Mouse (Mus musculus) layer of hippocampus, postnatal 14 days (tissue): ENCODE results near the gene Col9a3. TPM values are rescaled to one million over a fixed set of nuclear protein-coding genes. Genes with fewer than 3 reads are reported as not detected.

Source experiments
- DNase-seq, 2 experiments: peaks; one replicate each; pipeline ENCODE4 v3.0.0; 2021 to 2022; ENCODE audit warnings: low spot score in 2 of 2, mixed read lengths in 1 of 2
- long read RNA-seq, 2 experiments: library from polyadenylated mRNA; stranded (forward); transcript quantifications; one replicate each; pipeline ENCODE4 v2.0.0; 2021
- total RNA-seq, 2 experiments: library from RNA; stranded (reverse); gene quantifications; 2 replicates each; pipeline ENCODE4 v1.2.3; 2021

Gene Col9a3
- total RNA-seq: 10 to 100 TPM; 33.3 to 56.0 TPM
- long read RNA-seq, experiment 1, transcript Col9a3-201 (32 exons, 2,846 nt): major isoform, 17 of 38 reads
- long read RNA-seq, experiment 1, partial matches to known transcripts: 7 of 38 reads
- long read RNA-seq, experiment 1, other reads (novel, unspliced or antisense): 14 of 38 reads
- long read RNA-seq, experiment 2, transcript Col9a3-201 (32 exons, 2,846 nt): major isoform, 14 of 45 reads
- long read RNA-seq, experiment 2, partial matches to known transcripts: 18 of 45 reads
- long read RNA-seq, experiment 2, other reads (novel, unspliced or antisense): 12 of 45 reads

- no peak for DNase-seq
Observed at GRCm38 (mm10) chr2:180597490-180597889, at the start of gene Col9a3. Gene Col9a3, plus strand, starts transcription at chr2:180597790.

- no peak for DNase-seq
Observed at GRCm38 (mm10) chr2:180552340-180552739, 45.2 kb upstream of the Col9a3 start.

DNA sequence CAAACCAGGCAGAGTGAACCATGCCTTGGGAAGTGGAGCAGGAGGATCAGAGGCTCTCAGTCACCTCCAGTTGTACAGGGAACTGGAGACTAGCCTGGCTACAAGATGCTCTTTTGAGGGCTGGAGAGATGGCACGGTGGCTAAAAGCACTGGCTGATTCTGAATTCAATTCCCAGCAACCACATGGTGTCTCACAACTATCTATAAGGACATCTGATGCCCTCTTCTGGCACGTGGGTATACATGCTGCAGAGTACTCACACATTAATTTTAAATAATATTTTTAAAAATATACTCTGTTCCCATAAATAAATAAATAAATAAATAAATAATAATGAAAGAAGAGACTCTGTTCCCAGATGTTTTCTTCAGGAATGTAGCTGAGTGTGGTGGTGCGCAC is 42.4 kb upstream of the Col9a3 start:
- DNase-seq: no peak

- DNase-seq: no peak
Observed at GRCm38 (mm10) chr2:180556470-180556869, 41.1 kb upstream of the Col9a3 start.

DNA sequence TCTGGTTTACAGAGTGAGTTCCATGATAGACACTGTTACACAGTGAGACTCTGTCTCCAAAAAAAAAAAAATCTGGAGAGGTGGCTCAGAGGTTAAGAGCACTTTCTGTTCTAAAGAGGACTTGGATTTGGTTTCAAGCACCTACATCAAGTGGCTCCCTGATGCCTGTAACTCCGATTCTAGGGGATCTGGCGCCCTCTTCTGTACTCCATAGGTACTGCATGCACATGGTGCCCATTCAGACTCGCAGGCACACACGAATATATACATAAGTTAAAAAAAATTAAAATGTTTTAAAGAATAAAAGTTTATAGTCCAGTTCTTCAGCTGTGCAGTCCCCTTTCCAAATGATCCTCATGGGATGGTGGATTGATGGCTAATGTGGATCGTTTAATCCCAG is 37.3 kb upstream of the Col9a3 start:
- no peak for DNase-seq

DNA sequence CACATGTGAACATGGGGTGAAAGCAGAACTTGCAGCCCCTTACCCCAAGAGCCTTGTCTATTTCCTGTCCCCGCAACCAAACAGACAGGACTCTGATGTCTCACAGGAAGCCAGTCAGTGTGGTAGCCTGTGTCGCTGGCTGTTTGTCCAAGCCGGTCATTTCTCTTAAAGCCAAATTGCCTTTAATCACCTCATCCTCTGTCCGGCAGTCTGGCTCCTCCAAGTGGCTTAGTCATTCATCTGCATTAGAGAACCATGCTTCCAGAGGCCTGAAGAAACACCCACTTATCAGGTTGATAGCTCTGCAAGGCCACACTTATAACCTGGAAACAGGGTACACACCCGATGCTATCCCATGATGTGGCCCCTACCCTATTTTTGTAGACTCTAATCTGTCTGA is 35.4 kb upstream of the Col9a3 start:
- DNase-seq: no peak

DNA sequence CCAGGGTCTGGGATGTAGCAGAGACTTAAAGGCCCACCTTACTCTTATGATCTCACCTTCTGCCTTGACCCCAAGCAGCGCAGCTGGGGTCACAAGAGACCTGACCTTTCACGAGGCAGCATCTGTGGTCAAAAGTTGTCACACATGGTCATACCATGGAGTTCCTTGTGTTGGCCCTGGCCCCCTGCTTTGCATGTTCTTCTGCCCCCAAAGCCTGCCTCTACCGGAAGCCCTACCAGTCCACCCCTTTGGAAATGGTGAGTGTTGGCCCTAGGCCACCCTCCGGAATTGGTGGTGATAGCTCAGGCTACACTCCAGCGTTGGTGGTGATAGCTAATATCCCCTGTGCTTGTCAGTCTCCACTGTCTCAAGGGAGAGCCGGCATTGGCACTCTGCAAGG is 34.3 kb upstream of the Col9a3 start:
- no peak for DNase-seq

DNA sequence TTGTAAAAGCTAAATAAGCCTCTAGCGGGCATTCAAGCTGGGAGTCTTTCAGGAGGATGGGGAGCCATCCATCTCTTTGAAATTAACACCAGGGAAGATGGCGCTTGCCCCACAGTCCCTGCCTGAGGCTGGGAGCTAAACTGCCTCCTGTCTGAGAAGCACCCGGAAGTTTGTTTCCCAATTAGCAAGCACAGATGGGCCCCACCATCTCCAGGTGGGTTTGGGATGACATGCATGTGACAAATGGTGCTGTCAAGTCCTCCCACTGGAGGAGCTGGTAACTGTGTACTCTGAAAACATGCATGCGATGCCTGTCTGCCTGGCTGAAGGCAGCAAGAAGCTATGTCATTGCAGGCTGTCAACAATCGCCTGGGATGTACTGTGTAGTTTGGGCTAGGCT is 33.7 kb upstream of the Col9a3 start:
- DNase-seq: peak; percentile 43 to 46

GRCm38 (mm10) chr2:180566240-180566913 is 31.2 kb upstream of the Col9a3 start:
- no peak for DNase-seq

- DNase-seq: peak; percentile 42 to 54
Observed at GRCm38 (mm10) chr2:180569028-180569643, 28.5 kb upstream of the Col9a3 start.

DNA sequence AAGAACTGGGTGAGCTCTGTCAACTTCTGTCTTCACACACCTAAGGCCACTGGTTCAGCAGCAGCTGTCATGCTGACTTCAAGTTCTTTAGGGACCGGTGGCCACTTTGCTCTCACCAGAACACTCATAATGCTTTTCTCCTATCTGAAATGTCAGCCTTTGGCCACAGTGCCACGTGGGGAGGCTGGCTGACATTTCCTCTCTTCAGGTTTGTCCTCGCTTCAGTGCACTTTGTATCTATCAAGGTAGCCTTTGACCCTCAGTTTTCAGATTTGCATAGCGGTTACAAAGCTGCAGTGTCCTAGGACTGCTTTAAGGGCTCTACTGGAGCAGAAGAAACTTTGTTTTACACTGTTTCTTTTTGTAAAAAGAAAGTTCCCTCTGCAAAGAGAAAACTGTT is 21.1 kb upstream of the Col9a3 start:
- no peak for DNase-seq

DNA sequence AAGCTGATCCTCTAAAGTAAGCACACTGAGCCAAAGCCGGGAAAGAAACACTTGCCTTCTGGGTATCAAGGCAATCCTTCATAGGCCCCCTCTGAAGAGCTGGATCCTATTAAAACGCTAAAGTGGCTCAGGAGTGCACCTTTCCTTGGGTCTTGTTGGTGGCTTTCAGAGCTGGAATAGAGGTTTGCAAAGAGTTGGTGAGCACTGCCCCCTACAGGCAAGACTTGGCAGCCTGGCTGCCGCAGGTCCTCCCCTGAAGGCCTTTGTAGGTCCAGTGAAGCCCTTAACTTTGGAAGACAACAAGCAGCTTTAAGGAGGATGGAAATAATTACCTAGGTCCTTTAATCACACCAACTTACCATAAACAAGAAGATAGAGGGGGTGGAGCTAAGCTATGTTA is 18.9 kb upstream of the Col9a3 start:
- peak; percentile 64 to 69 for DNase-seq

DNA sequence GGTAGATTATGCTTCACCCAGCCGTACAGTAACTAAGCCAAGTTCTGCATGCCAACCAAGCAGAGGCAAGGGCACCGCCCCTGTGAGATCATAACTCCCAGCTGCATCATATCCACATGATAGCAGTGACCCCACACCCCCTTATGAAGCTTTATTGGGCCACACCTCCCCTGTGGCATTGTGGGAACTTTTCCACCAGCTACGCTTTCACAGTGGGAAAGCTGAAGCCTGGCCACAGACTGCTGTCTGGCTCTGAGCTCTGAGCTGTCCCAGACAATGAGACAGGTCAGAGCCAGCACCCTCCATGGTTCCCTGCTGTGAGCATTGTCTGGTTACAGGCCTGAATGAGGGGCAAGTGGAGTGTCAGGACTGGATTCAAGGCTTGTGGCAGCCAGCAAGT is 16.6 kb upstream of the Col9a3 start, which contains the start of gene Mrgbp:
TSS of gene Mrgbp (plus strand) at position 303 of the 400 bp plus-strand sequence.
- DNase-seq: no peak

DNA sequence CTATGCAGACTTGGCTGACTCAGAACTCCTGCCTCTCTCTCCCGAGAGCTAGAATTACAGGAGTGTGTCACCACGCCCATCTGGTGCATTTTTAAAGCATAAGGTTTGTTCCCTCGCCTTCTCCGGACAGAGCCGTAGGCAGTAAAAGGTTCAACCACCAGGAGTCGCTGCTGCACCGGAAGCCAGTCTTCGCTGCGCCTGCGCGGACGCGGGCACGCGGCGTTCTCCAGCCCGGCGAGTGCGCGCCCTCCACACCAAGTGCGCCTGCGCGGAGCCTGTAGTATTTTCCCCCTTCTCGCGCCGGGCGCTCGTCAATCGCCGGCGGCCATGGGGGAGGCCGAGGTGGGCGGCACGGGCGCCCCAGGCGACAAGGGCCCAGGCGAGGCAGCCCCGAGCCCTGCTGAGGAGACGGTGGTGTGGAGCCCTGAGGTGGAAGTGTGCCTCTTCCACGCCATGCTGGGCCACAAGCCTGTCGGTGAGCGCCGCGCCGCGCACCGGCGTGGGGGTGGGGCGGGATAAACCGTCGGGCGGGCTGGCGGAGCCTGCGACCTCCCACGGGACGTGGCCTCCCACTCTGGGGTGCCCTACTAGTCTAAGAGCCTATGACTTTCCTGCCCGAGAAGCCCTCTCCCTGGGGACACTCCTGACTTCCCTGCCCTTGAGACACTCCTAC is 15.0 kb upstream of the Col9a3 start:
- DNase-seq: peak; percentile 97 to 98

GRCm38 (mm10) chr2:180583154-180583507 is 14.5 kb upstream of the Col9a3 start:
- no peak for DNase-seq

DNA sequence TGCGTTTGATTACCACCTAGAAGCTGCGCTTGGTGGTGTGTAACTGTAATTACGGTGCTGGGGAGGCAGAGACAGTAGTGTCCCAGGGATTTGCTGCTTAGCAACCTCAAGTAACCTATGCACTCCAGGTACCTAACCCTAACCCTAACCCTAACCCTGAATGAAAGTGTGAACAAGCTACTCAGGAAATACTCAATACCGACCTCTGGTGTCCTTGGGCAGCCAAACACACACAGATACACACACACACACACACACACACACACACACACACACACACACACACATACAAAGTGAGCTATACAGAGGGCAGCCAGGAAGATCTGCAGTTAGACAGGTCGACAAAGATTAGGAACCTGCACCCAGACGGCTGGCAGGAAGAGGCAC is 8.9 kb upstream of the Col9a3 start:
- no peak for DNase-seq

GRCm38 (mm10) chr2:180589123-180589831 is 8.3 kb upstream of the Col9a3 start, which contains the start of gene Ogfr:
Gene Ogfr, plus strand, starts transcription at chr2:180589245.
- peak; percentile 81 to 85 for DNase-seq

GRCm38 (mm10) chr2:180598157-180598705 is 641 bp downstream of the Col9a3 start:
- peak in 1 of 2 experiments; percentile 48 for DNase-seq

DNA sequence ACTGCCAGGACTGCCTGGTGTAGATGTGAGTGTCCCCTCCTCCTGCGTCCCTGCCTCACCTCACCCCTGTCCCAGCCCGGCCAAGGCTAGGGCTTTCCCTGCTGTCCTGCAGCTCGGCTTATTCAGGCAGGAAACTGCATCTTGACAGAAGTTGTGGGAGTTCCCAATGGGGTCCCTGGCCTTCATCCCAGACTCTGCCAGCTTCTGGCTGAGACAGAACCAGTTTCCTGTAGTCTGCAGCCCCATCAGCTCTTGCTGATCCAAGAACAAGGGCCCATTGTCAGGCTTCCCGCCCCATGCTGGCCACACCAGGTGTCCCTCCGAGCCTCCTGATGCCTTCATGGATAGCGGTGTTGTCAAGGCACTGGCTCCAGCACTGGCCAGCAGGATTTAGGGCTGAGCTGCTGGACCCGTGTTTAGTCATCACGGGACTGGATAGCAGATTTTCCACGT is 3.0 kb downstream of the Col9a3 start:
- DNase-seq: peak; percentile 42 to 68

DNA sequence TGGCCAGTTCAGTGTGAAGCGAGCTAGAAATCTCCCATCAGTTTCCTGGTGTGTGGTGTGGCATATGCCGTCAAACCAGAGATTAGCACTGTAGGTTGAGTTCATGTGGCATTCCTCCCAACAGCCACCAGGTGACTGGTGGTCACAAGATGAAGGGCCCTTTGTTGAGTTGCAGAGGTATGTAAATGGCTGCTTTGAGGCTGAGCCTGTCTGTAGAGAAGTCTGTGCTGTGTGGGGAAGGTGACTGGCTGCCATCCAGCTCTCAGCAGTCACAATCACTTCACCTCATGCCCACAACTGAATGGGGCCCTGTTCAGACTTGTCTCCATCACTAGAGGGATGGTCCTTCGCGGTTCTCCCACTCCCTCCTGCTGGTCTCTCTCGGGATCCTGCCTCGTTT is 7.2 kb downstream of the Col9a3 start:
- DNase-seq: no peak

DNA sequence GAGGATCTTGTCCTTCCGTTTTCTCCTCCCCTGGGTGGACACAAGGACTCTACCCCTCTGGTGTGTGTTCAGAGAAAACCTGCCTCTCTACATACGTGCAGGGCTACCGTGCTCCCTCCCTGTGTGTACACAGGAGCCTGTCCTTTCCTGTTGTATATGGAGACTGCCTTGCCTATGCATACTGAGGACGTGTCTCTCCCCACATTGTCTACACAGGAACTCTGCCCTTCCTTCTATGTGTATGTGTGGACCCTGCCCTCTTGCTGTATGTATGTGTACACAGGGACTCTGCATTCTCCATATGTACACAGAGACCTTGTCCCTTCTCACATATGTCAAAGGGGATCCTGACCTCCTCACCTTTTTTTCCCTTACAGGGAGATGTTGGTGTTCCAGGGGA is 12.7 kb downstream of the Col9a3 start:
- DNase-seq: no peak
